Comparison of ENCODE assay signal across 8 mouse cellular contexts in the genomic region with DNA sequence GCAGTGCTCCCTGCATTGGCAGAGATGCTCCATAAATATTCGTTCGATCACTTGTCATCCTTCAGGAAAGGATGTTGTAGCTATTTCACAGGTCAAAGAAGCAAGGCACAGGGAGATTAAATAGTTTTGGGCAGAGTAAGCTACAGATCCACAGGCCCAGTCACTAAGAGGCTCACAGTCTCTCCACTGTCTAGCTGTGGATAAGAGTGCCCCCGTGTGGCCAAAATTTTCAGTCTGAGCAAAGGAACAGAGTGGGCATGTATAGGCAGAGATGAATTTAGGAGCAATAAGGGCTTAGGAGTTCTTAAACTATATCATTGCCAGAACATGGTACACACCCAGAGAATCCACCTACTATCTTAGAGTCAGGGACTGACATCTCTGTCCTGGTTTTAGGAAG. TPM values are rescaled to one million over a fixed set of nuclear protein-coding genes. Genes with fewer than 3 reads are reported as not detected.
DNase-seq lines count a peak whose midpoint lies in the region; ATAC-seq and TF ChIP-seq lines count a peak whose summit lies in the region.

No protein-coding gene starts in this region.

- H3K4me3 ChIP-seq in left cerebral cortex, adult 2 months = no peak overlapping the region

- H3K27ac ChIP-seq in left cerebral cortex, adult 2 months = no peak overlapping the region

- TF ChIP-seq CTCF in left cerebral cortex, adult 2 months (IDR thresholded peaks at IDR 0.05) = peak; percentile 86

- DNase-seq in gastrocnemius, postnatal 10 days = peak; percentile 89
- peak; percentile 53 for DNase-seq in hindlimb bud, embryonic 11.5 days (ENCODE audit: extremely low spot score, low read depth, low spot score)
- peak; percentile 86 to 93 for DNase-seq in left cerebral cortex, adult 2 months (ENCODE audit: extremely low spot score in 1 of 2, low spot score in 2 of 2)
- peak; percentile 80 to 81 for DNase-seq in right cerebral cortex, postnatal 36 days (ENCODE audit: low spot score in 2 of 2)
- peak; percentile 59 for DNase-seq in yolk sac, embryonic 10.5 days (ENCODE audit: low spot score)

- peak; percentile 49 for ATAC-seq in activated CD4-positive, CD25-positive, alpha-beta regulatory T cell, adult 4 months
- peak; percentile 85 for ATAC-seq in common myeloid progenitor, adult 5-6 weeks (replicated peaks; ENCODE audit: low read depth, poor library complexity, severe bottlenecking)
- ATAC-seq in megakaryocyte, adult 5-6 weeks (ENCODE audit: poor library complexity, severe bottlenecking) = peak; percentile 56

- intact Hi-C loops in left cerebral cortex, adult 2 months (cut with DNase I) = loop anchor here (1.0 to 2.0 kb wide), 4 partner anchors 42 to 246 kb away; partner anchors contain the start of gene Fryl

RNA-seq across cellular contexts. Expression of gene Cwh43, which starts 26.0 kb away (rescaled TPM):
- polyA plus RNA-seq in activated CD4-positive, CD25-positive, alpha-beta regulatory T cell, adult 4 months (2017; shearing (Covaris generic)) = under 1 TPM in 1 of 2 experiments, not detected in 1; 0.15 TPM
- not detected in 2 replicates for total RNA-seq in common myeloid progenitor, adult 5-6 weeks (2017)
- not detected for total RNA-seq in gastrocnemius, postnatal 10 days (2021)
- total RNA-seq in left cerebral cortex, adult 2 months (2021) = 1 to 10 TPM; 1.6 to 1.9 TPM
- total RNA-seq in megakaryocyte, adult 5-6 weeks (2015) = not detected in 2 replicates
- not detected in 2 replicates for total RNA-seq in megakaryocyte, adult 5-6 weeks (2017)

RNA-seq across cellular contexts. Expression of gene Ociad2, which starts 39.1 kb away (rescaled TPM):
- polyA plus RNA-seq in activated CD4-positive, CD25-positive, alpha-beta regulatory T cell, adult 4 months (2017; shearing (Covaris generic)) = 1 to 10 TPM in 1 of 2 experiments, under 1 TPM in 1; 0.73 to 1.2 TPM
- 8.9 and 23.2 TPM in 2 replicates for total RNA-seq in common myeloid progenitor, adult 5-6 weeks (2017)
- 10 to 100 TPM; 33.0 to 36.0 TPM for total RNA-seq in gastrocnemius, postnatal 10 days (2021)
- 100 to 1,000 TPM; 114 to 137 TPM for total RNA-seq in left cerebral cortex, adult 2 months (2021)
- total RNA-seq in megakaryocyte, adult 5-6 weeks (2015) = 0.11 TPM in 1 of 2 replicates, not detected in the other
- total RNA-seq in megakaryocyte, adult 5-6 weeks (2017) = 1.8 TPM in 1 of 2 replicates, not detected in the other
